Mouse (Mus musculus) midbrain, postnatal 0 days (tissue): ENCODE data around the gene Ctnna2. TPM values are rescaled to one million over a fixed set of nuclear protein-coding genes. Genes with fewer than 3 reads are reported as not detected.
A peak's percentile ranks its signal among the peaks of the same experiment; 100 is the strongest.

Experiments
- ATAC-seq: fragments of 200-750 bp; cut with Nextera tagmentation; 2 replicates; pipeline ENCODE4 v1.8.0; 2017; ENCODE audit warnings: moderate number of reproducible peaks, mild to moderate bottlenecking, moderate TSS enrichment, moderate library complexity; ENCODE audit not compliant: low FRiP score
- DNase-seq: peaks from one replicate; pipeline ENCODE4 v3.0.0-alpha.2; 2015; ENCODE audit warnings: low spot score
- H3K27ac ChIP-seq: fragments of 300-500 bp; sonication (generic); 2 replicates; pipeline ENCODE4 v1.5.1; 2014; ENCODE audit warnings: low read depth, mild to moderate bottlenecking, low read length, mixed read lengths
- H3K27me3 ChIP-seq: fragments of 300-500 bp; sonication (generic); 2 replicates; pipeline ENCODE4 v1.6.1; 2014; ENCODE audit warnings: low read length, control low read depth, mixed read lengths; ENCODE audit not compliant: insufficient read depth
- H3K36me3 ChIP-seq: fragments of 300-500 bp; sonication (generic); 2 replicates; pipeline ENCODE4 v1.6.1; 2014; ENCODE audit warnings: low read length, control low read depth, mixed read lengths; ENCODE audit not compliant: insufficient read depth
- H3K4me1 ChIP-seq: fragments of 300-500 bp; sonication (generic); 2 replicates; pipeline ENCODE4 v1.6.1; 2014; ENCODE audit warnings: mild to moderate bottlenecking, control low read depth, antibody characterized with exemption, low read length, mixed read lengths; ENCODE audit not compliant: insufficient read depth
- H3K4me2 ChIP-seq: fragments of 300-500 bp; sonication (generic); 2 replicates; pipeline ENCODE4 v1.6.1; 2014; ENCODE audit warnings: low read depth, mild to moderate bottlenecking, low read length, mixed read lengths; ENCODE audit not compliant: poor library complexity, severe bottlenecking
- H3K4me3 ChIP-seq: fragments of 300-500 bp; sonication (generic); 2 replicates; pipeline ENCODE4 v1.5.1; 2014; ENCODE audit warnings: low read depth, mild to moderate bottlenecking, low read length, moderate library complexity
- H3K9ac ChIP-seq: fragments of 300-500 bp; sonication (generic); replicated peaks from 2 replicates; pipeline ENCODE4 v1.6.1; 2014; ENCODE audit warnings: mild to moderate bottlenecking, low read length, moderate library complexity, mixed read lengths; ENCODE audit not compliant: poor library complexity, severe bottlenecking
- H3K9me3 ChIP-seq: fragments of 300-500 bp; sonication (generic); 2 replicates; pipeline ENCODE4 v1.6.1; 2016; ENCODE audit warnings: low read length, control low read depth
- CTCF ChIP-seq: IDR thresholded peaks from 2 replicates; pipeline ENCODE4 v1.5.1; 2016; ENCODE audit warnings: antibody characterized with exemption, mild to moderate bottlenecking
- WGBS: fragments of 180-500 bp; shearing (Covaris S2); extraction: QIAGEN DNeasy Blood & Tissue Kit; methylation state at CpG from one replicate; pipeline ENCODE4 v1.1.7; 2014; 5-methylcytosine and 5-hydroxymethylcytosine counted together
- polyA plus RNA-seq: library from polyadenylated mRNA; unstranded; fragments of >200 nt; fragmentation: Nextera tagmentation; extraction: Ambion mirVana; gene quantifications from 2 replicates; pipeline ENCODE4 v1.2.1, GENCODE M21; 2015
- total RNA-seq: library from RNA; depleted of rRNA; stranded (reverse); fragments of >200 nt; gene quantifications from 2 replicates; pipeline ENCODE4 v1.2.3, GENCODE M21; 2014

Gene Ctnna2
- total and polyA plus RNA-seq, 2 experiments from 2014 or later = 108 to 208 TPM

GRCm38 (mm10) chr6:77443906-77444305 is 535.6 kb downstream of the Ctnna2 start:
- 85% methylated on average over 11 of the region's 11 CpGs for WGBS
- no peaks in the 10 kb centered on the region for H3K36me3 ChIP-seq
- H3K9ac ChIP-seq = no peak overlapping the region
- H3K4me3 ChIP-seq = no peak overlapping the region
- no peak overlapping the region for H3K27ac ChIP-seq
- no peak for TF ChIP-seq CTCF
- H3K4me1 ChIP-seq = no peaks in the 10 kb centered on the region
- DNase-seq = peak; percentile 14
- H3K4me2 ChIP-seq = no peak overlapping the region
- H3K9me3 ChIP-seq = no peaks in the 10 kb centered on the region
- no peak for ATAC-seq
- H3K27me3 ChIP-seq = no peaks in the 10 kb centered on the region

GRCm38 (mm10) chr6:77441051-77441450 is 538.4 kb downstream of the Ctnna2 start:
- Histone ChIP-seq H3K4me2 (no peak overlapping the region), H3K9ac (no peak overlapping the region), H3K4me1 (no peaks in the 10 kb centered on the region), H3K9me3 (no peaks in the 10 kb centered on the region), H3K4me3 (no peak overlapping the region), H3K36me3 (no peaks in the 10 kb centered on the region), H3K27ac (no peak overlapping the region), H3K27me3 (no peaks in the 10 kb centered on the region)
- WGBS = 64% methylated on average over 5 of the region's 5 CpGs
- DNase-seq = no peak
- ATAC-seq = no peak
- TF ChIP-seq CTCF = no peak

DNA sequence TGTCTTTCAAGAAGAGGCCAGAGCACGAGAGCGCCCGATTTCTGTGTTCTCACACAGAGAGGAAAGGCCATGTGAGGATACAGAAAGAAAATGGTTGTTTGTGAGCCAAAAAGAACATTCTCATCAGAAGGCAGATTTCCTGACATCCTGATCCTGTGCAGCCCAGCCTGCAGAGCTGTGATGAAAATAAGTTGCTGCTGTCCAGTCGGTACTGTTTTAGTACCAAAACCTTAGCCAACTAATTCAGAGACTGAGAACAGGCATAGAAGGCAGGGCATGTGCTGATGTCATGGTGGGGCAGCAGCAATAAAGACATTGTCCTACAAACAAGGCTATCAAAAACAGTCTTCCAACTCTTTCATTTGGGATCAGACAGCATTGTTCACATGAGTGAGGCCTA is 549.1 kb downstream of the Ctnna2 start:
- Histone ChIP-seq H3K4me1 (no peaks in the 10 kb centered on the region), H3K27me3 (no peaks in the 10 kb centered on the region), H3K9me3 (no peaks in the 10 kb centered on the region), H3K36me3 (no peaks in the 10 kb centered on the region), H3K4me3 (no peak overlapping the region), H3K27ac (no peak overlapping the region), H3K4me2 (no peak overlapping the region), H3K9ac (no peak overlapping the region)
- TF ChIP-seq CTCF = no peak
- ATAC-seq = no peak
- DNase-seq = no peak
- WGBS = 73% methylated on average over 4 of the region's 4 CpGs

DNA sequence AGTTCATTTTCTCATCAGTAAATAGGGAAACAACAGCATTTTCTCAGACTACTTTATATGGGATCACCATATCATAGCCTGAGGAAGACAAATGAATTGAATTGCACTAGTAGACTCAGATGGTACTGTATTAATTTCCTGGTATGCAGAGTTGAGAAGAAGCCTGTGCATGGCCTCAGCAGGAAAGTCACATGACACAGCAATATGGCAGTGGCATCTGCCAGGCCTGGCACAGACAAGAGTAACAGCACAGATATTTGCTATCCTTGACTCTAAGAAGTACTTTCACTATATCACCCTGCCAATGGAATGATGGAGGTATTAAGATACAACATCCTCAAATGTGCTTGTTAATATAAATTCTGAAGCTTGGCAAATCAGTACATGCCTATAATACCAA is 553.8 kb downstream of the Ctnna2 start:
- Histone ChIP-seq H3K4me2 (no peak overlapping the region), H3K4me3 (no peak overlapping the region), H3K4me1 (no peaks in the 10 kb centered on the region), H3K27me3 (no peaks in the 10 kb centered on the region), H3K9me3 (no peaks in the 10 kb centered on the region), H3K27ac (no peak overlapping the region), H3K36me3 (no peaks in the 10 kb centered on the region), H3K9ac (no peak overlapping the region)
- ATAC-seq (no peak), DNase-seq (no peak)
- no peak for TF ChIP-seq CTCF

DNA sequence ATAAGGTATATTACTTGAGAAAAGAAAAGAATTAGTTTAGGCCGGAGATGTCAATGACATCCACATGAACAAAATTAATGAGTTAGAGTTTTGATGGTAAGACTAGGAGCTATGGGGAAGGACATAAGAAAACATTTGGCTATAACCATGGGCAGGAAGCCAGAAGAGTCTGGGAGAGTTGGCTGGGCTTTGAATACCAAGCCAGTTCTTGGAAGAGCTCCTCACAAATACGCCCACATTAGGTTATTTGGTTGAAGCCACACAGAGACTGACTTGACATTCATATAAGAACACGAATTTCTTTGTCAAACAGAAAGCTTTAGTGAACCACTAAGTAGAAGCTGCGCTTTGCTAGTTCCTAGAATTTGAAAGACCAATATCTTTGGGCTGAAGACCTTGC is 554.7 kb downstream of the Ctnna2 start:
- ATAC-seq (no peak), DNase-seq (no peak)
- TF ChIP-seq CTCF = no peak
- H3K9me3 ChIP-seq = no peaks in the 10 kb centered on the region
- H3K9ac ChIP-seq = no peak overlapping the region
- H3K27me3 ChIP-seq = no peaks in the 10 kb centered on the region
- H3K4me2 ChIP-seq = no peak overlapping the region
- no peaks in the 10 kb centered on the region for H3K36me3 ChIP-seq
- H3K27ac ChIP-seq = no peak overlapping the region
- H3K4me3 ChIP-seq = no peak overlapping the region
- WGBS = 88% methylated on average over 4 of the region's 4 CpGs
- no peaks in the 10 kb centered on the region for H3K4me1 ChIP-seq

DNA sequence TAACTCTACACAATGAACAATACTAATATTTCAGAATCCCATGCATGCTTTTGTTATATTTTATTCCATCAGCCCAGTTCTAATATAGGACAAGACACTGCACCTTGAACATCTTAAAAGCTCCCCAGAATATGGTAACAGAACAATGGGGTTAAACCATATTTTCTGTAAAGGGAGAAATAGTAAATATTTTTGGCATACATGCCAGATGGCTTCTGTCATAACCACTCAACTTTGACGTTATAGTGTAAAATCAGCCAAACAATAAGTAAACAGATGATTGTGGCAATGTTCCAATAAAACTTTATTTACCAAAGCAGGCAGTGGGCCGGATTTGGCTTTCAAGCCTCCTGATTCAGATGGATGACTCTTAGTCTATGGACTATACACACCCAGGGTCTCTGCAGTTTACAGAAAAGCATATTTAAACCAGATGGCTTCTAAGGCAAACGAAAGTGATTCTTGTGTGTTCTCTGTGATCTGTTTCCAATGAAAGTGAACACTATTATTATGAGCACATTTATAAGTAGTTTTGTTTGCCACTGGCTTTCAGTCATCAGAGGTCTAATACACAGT is 557.8 kb downstream of the Ctnna2 start:
- H3K4me2 ChIP-seq = no peak overlapping the region
- no peaks in the 10 kb centered on the region for H3K36me3 ChIP-seq
- no peak overlapping the region for H3K27ac ChIP-seq
- DNase-seq = no peak
- WGBS = 78% methylated on average over 3 of the region's 3 CpGs
- H3K9ac ChIP-seq = no peak overlapping the region
- ATAC-seq = no peak
- no peaks in the 10 kb centered on the region for H3K27me3 ChIP-seq
- H3K4me1 ChIP-seq = no peaks in the 10 kb centered on the region
- H3K4me3 ChIP-seq = no peak overlapping the region
- H3K9me3 ChIP-seq = no peaks in the 10 kb centered on the region
- no peak for TF ChIP-seq CTCF
